Mouse (Mus musculus): ENCODE results near the gene Tesmin.

Gene Tesmin

DNA sequence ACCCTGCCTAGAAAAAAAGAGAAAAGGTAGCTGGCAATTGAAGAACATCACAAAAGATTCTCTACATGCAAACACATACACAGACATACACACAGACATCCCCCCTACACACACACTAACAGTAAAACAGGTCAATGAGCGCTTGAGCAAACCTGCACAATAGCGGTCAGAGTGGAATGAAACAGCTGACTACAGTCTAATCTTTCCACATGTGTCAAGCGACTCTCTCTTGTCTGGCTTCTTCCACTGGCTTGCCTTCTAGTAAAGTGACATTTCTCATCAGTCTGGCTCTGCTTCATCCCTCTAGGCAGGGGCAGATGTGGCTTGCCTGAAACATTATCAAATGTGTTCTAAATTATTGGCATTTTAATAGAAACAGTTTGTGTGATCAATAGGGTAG lies 5.6 kb downstream of the Tesmin start:
- DNase-seq, result no peak

DNA sequence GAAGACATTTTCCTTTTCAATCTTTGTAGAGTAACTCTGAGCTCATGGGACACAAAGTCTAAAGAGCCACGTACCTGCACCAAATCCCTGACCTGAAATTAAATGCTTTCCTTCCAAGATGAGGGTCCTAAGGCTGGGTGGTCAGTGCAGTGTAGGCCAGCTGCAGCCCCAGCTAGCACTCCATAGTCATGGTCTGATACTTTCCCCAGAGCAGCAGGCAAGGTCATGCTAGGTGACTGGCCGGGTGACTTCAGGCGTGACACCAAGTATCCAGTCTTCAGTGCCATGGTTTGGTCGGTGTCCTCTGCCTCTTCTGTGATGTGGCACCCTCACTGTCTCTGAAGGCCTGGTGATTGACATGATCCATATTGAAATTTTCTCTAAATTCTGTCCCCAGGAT lies 11.4 kb downstream of the Tesmin start:
- DNase-seq, result no peak

GRCm38 (mm10) chr19:3401504-3401903 lies 12.8 kb downstream of the Tesmin start:
- DNase-seq, result no peak

DNA sequence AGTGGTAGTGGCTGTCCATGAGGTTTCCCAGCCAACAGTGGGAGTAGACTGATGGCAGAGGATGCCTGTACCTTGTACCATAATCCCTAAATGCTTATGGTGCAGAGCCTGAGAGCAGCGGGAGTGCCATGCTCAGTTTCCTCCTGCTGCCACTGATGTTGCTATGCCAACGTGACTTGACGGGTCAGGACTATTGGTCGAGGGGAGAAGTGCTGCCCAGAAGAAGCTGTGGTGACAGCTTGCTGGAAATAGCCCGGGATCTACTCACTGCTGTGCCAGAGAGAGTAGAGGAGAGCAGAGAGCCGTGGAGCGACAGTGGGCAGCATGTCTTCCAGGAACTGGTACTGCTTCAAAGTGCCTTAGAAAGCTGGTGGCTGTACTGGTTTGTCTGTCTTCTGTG lies 13.3 kb downstream of the Tesmin start:
- DNase-seq, result no peak

DNA sequence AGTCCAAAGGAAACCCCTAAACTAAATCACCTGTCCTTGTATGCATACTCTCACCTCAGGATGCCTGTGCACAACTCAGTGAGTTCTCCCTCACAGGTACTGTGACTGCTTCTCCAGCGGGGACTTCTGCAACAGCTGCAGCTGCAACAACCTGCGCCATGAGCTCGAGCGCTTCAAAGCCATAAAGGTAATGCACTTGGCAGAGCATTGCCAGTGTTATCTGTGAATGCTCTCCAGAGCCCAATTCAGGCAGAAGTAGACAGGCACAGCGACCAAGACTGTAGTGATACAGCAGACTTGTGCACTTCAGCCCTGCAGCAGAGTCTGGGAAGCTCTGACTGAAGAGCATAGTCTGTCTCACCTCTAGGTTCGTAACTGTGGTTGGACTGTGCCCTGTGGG lies 13.7 kb downstream of the Tesmin start:
- DNase-seq, result no peak

- no peak for DNase-seq
Observed at GRCm38 (mm10) chr19:3404030-3404429, 15.4 kb downstream of the Tesmin start.

GRCm38 (mm10) chr19:3405531-3406281 lies 17.0 kb downstream of the Tesmin start:
- no peak for DNase-seq

- no peak for DNase-seq
Observed at GRCm38 (mm10) chr19:3414268-3414733, 25.6 kb downstream of the Tesmin start, which contains the start of gene Gal. TSS of gene Gal (minus strand) at chr19:3414544.

DNA sequence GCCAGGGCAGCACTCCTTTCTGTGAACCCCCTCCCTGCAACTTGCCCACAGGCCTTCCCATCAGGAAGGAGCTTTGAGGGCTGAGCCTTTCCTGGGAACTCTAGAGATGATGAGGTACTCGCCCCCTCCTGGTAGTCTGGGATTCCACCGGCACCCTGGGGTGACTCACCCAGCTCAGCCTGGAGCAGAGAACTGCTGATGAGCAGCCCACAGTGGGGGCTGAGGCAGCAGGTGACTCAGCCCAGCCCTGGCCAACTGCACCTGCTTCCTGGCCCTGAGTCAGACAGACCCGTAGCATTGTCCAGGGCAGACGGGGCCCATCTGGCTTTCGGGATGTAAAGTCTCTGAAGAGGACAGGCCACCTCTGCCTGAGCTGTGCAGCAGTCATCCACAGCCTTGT lies 30.6 kb downstream of the Tesmin start:
- DNase-seq, result peak; percentile 42

GRCm38 (mm10) chr19:3422488-3422887 lies 33.8 kb downstream of the Tesmin start:
- no peak for DNase-seq

GRCm38 (mm10) chr19:3422981-3423380 lies 34.3 kb downstream of the Tesmin start:
- DNase-seq, result no peak

DNA sequence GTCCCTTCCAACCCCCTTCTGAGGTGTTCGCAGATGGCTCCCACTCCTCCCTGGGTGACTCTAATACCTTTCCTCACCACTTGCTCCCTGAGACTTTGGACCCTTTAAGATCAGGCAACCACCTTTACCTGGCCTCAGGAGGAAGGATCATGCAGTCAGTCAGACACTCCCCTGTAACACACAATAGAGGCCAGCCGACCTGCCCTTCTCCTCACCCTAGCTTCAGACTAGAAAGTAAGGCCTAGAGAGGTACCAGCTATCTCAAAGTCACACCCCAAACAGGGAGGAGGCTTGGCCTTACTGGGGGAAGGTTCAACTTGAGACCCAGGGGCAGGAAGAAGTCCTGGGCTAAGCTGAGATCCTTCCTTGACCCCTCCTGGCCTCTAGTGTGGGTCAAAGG lies 35.6 kb downstream of the Tesmin start:
- DNase-seq, result no peak

DNA sequence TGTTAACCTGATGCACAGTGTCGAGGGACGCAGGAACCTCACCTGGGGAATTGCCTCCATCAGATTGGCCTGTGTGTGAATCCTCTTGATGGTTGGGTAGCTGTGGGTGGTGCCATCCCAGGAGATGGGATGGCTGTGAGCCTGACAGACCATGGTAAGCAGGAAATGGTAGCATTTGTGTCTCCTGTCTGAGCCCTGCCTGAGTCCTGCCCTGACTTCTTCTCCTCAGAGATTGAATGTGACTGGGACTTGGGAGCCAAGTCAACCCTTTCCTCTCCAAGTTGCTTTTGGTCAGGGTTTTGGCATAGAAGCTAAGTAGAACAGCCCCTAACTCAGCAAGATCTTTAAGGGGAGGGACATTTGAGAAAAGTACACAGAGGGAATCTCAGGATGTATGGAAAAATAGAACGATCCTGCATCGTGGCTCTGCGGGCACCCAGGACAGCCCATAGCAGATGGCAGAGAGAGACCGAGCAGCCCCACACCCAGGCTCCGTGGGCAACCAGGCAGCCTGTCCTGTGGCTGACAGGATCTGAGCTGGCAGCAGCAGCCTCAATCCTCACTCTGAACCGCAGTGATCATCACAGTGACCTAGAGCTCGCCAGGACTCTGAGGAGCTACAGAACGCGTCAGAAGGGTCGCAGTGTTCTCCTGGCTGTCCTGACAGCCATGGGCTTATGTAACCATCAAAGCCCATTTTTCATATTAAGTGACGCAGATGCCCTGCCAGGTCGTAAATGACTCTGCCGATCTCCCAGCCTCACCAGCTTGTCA lies 39.6 kb downstream of the Tesmin start:
- no peak for DNase-seq

GRCm38 (mm10) chr19:3429156-3429816 lies 40.6 kb downstream of the Tesmin start:
- DNase-seq, result no peak

DNA sequence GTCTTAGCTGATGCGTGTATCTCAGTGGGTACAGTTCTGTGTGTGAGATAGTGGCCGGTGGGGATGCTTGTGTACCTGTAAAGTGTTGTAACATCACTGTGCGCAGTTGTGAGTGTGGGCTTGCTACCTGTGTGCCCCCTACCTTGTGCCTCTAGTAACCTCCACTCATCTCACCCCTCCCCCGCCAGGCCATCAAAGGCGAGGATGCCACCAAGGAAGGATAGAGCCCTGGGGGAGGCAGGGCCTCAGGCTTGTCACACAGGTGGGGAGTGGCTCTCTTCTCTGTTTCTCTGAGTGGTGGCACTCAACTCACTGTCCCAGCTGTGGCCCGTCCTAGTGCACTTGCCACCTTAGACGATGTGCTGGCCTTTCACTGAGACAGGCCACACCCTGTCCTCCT lies 42.4 kb downstream of the Tesmin start:
- no peak for DNase-seq

DNA sequence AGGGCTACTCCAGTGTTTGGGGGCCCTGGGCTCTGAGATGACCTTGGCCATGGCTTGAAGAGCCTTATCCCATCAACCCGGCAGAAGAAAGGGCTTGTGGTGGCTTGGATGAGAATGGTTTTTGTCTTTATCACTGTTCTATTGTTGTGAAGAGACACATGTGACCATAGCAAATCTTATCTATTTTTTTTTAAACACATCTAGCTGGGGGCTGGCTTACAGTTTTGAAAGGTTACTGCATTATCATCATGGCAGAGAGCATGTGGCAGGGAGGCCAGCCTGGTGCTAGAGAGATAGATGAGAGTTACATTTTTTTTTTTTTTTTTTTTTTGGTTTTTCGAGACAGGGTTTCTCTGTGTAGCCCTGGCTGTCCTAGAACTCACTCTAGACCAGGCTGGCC lies 43.3 kb downstream of the Tesmin start:
- no peak for DNase-seq

DNA sequence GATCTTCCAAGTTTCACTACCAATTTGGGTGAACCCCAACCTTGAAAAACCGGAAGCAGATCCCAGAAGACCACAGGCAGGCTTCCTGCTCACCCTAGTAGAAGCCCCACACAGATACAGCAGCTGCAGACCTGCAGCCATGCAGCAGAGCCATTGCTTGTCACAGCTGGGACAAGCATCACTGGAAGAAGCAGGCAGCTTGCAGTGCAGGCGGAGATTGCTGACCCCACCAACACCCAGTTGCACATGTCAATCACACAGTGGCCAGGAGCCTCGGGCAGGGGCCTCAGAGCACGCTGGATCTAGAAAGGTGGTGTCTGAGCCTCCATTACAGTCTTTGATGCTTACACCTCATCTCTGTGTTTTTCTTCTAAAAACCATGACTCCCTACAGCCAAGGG lies 45.5 kb downstream of the Tesmin start:
- DNase-seq, result no peak

DNA sequence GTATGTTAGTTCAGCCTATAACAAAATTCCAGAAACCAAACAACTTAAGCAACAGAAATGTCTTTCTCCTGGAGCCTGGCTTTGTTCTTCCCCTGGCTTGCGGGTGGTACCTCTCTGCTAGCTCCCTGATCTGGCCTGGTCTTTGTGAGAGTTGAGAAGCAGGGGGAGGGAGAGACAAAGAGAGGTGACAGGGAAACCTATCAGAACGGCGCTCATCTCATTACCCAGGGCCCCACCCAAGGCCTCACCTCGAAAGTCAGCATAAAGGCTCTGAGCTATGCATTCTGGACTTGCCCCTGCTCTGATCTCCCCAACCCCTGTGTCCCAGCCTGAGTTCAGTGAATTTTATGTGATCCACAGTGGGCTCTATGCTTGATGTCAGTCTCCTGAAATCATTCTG lies 46.0 kb downstream of the Tesmin start:
- no peak for DNase-seq

DNA sequence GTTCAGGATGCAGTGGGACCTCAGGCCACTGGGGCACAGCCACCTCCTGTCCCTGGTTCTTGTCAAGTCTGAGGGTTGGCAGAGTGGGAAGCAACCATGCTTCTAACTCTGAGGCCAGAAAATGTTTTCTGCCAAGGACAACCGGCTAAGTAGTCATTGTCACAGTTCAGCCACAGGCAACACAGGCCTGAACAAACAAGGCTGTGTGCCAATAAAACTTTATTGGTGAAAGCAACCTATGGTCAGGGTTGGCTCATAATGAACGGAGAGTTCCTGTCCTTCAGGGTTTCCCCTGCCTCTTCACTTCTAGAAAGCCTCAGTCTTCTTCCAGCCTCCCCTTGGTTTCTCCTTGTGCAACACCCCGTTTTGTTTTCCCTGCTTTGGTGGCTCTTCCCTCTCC lies 47.2 kb downstream of the Tesmin start:
- DNase-seq, result no peak

DNA sequence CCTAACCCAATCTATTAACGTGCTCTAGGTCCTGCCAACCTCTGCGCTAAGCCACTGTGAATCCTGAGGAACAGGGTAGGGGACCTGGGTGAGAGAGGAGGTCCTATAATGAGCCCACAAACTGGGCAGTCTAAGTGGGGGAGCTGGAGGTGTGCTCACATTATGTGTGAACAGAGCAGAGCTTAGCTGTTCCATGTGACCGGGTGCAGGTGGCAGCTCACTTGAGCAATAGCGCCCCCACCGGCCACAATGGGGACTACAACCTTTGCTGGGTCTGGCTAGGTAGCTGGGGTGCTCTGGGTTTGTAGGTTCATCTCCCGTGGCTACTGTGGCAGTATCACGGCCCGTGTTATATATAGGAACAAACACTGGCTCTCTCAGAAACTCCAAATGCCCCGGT lies 48.2 kb downstream of the Tesmin start:
- no peak for DNase-seq

DNA sequence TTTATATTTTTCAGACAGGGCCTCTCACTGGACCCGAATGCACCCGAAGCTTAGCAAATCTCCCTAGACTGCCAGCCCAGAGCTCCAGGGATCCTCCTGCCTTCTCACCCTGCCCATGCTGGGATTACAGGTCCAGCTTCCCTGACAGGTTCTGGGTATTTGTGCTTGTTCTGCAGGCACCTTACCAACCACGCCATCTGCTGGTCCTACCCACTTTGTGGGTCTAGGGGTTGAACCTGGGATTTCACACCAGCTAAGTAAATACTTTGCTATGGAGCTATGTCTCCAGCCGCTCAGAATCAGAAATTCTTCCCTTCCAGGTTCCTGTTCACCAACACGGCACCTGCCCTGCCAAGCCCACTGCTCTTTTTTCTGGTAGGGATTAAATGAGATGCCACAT lies 49.3 kb downstream of the Tesmin start:
- DNase-seq, result no peak

- DNase-seq, result no peak
Observed at GRCm38 (mm10) chr19:3440667-3441066, 52.0 kb downstream of the Tesmin start.

DNA sequence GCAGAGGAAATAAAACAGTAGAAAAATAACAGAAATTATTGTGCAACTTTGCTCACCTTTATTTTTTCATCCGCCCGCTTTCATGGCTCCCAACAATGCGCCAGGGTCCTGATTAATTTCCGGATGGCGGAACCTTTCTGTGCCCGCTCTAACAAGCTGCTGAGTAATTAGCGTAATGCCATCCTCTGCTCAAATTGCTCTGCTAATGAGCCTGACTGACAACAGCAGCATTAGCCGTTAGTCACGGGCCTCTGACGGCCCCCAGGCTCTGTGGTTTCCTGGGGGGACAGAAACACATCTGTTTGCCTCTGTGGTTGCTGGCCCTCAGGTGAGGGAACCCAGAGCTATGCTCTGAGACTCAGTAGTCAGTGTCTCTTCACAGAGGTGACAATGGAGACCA lies 52.4 kb downstream of the Tesmin start:
- no peak for DNase-seq

GRCm38 (mm10) chr19:3447348-3447747 lies 58.7 kb downstream of the Tesmin start:
- no peak for DNase-seq

All from layer of hippocampus, adult 9-11 months (tissue).